Mouse (Mus musculus) regulatory T cell (primary cell): ENCODE data around the gene Arhgap21.

ENCODE experiments used
- in situ Hi-C: fragments of 300-600 bp; cut with MboI, MseI; formaldehyde crosslinking; loops from one replicate; pipeline ENCODE4 v1.15.1; 2025; ENCODE audit warnings: high pct_unique_total_duplicates

Gene Arhgap21

GRCm38 (mm10) chr2:20967101-20967645, 1.5 kb downstream of the Arhgap21 start:
- in situ Hi-C loops = loop anchor here (5.0 to 25.0 kb wide), 2 partner anchors 240 to 1920 kb away; partner anchors contain the start of genes Enkur, Pdss1 and Thnsl1

GRCm38 (mm10) chr2:20966176-20967100, 2.2 kb downstream of the Arhgap21 start:
- in situ Hi-C loops = loop anchor here (5.0 to 25.0 kb wide), 2 partner anchors 241 to 1921 kb away; partner anchors contain the start of genes Enkur, Pdss1 and Thnsl1

- in situ Hi-C loops = loop anchor here (5.0 to 25.0 kb wide), 2 partner anchors 242 to 1922 kb away; partner anchors contain the start of genes Enkur, Pdss1 and Thnsl1
These were observed 3.3 kb downstream of the Arhgap21 start for GRCm38 (mm10) chr2:20965361-20965760.

GRCm38 (mm10) chr2:20964461-20964860, 4.2 kb downstream of the Arhgap21 start:
- in situ Hi-C loops = loop anchor here (25.0 kb wide), 1 partner anchor 1923 kb away; the partner anchor contains the start of gene Pdss1

GRCm38 (mm10) chr2:20963226-20963805, 5.4 kb downstream of the Arhgap21 start:
- in situ Hi-C loops = loop anchor here (25.0 kb wide), 1 partner anchor 1924 kb away; the partner anchor contains the start of gene Pdss1

GRCm38 (mm10) chr2:20962284-20962683, 6.4 kb downstream of the Arhgap21 start:
- in situ Hi-C loops = loop anchor here (25.0 kb wide), 1 partner anchor 1925 kb away; the partner anchor contains the start of gene Pdss1

- in situ Hi-C loops = loop anchor here (25.0 kb wide), 1 partner anchor 1925 kb away; the partner anchor contains the start of gene Pdss1
These were observed 6.9 kb downstream of the Arhgap21 start for GRCm38 (mm10) chr2:20961825-20962224.

GRCm38 (mm10) chr2:20961295-20961694, 7.4 kb downstream of the Arhgap21 start:
- in situ Hi-C loops = loop anchor here (25.0 kb wide), 1 partner anchor 1926 kb away; the partner anchor contains the start of gene Pdss1

GRCm38 (mm10) chr2:20960668-20961035, 8.0 kb downstream of the Arhgap21 start:
- in situ Hi-C loops = loop anchor here (25.0 kb wide), 1 partner anchor 1927 kb away; the partner anchor contains the start of gene Pdss1

GRCm38 (mm10) chr2:20959906-20960667, 8.6 kb downstream of the Arhgap21 start:
- in situ Hi-C loops = loop anchor here (25.0 kb wide), 1 partner anchor 1927 kb away; the partner anchor contains the start of gene Pdss1

- in situ Hi-C loops = loop anchor here (25.0 kb wide), 1 partner anchor 1928 kb away; the partner anchor contains the start of gene Pdss1
These were observed 9.6 kb downstream of the Arhgap21 start for GRCm38 (mm10) chr2:20959045-20959444.

- in situ Hi-C loops = loop anchor here (25.0 kb wide), 1 partner anchor 1929 kb away; the partner anchor contains the start of gene Pdss1
These were observed 10.7 kb downstream of the Arhgap21 start for GRCm38 (mm10) chr2:20957995-20958394.

- in situ Hi-C loops = loop anchor here (25.0 kb wide), 1 partner anchor 1931 kb away; the partner anchor contains the start of gene Pdss1
These were observed 12.0 kb downstream of the Arhgap21 start for GRCm38 (mm10) chr2:20956716-20957115.

GRCm38 (mm10) chr2:20955996-20956395, 12.7 kb downstream of the Arhgap21 start:
- in situ Hi-C loops = loop anchor here (25.0 kb wide), 1 partner anchor 1931 kb away; the partner anchor contains the start of gene Pdss1

- in situ Hi-C loops = loop anchor here (25.0 kb wide), 1 partner anchor 1932 kb away; the partner anchor contains the start of gene Pdss1
These were observed 13.3 kb downstream of the Arhgap21 start for GRCm38 (mm10) chr2:20955376-20955775.

GRCm38 (mm10) chr2:20952716-20953115, 16.0 kb downstream of the Arhgap21 start:
- in situ Hi-C loops = loop anchor here (25.0 kb wide), 1 partner anchor 1935 kb away; the partner anchor contains the start of gene Pdss1

- in situ Hi-C loops = no loop called here
These were observed 19.5 kb downstream of the Arhgap21 start for GRCm38 (mm10) chr2:20949168-20949567.

GRCm38 (mm10) chr2:20947036-20947435, 21.6 kb downstream of the Arhgap21 start:
- in situ Hi-C loops = no loop called here

GRCm38 (mm10) chr2:20945596-20945995, 23.1 kb downstream of the Arhgap21 start:
- in situ Hi-C loops = no loop called here
